Mouse (Mus musculus): ENCODE data around the gene Lrrn4. TPM values are rescaled to one million over a fixed set of nuclear protein-coding genes. Genes with fewer than 3 reads are reported as not detected.

Gene Lrrn4
- polyA plus RNA-seq, 1 experiment, result not detected

DNA sequence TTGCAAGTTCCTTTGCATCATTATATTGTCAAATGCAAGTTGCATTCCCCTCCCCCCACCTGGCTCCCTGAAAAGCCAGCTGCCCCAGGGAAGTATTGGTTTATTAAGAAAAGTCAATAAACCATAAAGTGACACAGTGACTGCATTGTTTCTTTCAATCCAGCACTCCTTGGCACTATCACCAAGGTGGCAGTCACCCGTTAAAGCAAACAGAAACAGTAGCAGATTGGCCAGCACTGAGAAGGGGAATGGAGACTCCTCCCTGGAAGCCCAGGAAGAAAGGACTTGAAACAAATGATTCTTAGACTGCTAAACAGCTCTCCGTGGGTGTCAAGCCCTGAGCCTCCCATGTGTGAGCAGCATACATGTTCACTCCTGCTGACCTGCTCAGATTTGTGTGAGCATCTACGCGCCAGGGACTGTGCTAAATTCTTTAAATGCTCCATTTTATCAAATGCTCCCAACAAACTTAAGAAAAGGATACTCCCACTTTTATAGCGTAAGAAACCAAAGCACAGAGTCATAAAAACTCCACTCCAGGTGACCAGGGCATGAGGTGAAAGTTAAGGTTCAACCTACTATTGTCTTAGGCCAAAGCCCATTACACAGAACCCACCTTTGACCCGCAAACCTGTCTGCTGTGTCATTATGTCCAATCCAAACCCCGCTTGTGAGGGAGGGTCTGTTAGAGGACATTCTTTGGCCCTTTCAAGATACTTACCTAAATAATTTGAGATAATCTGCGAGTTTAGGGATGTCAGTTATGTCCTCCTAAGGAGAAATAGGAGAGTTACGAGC, 41.6 kb upstream of the Lrrn4 start:
- Histone ChIP-seq H3K36me3 (ENCODE audit: control insufficient read depth, insufficient read depth) (no peaks in the 10 kb centered on the region), H3K4me3 (ENCODE audit: insufficient read depth, poor library complexity, severe bottlenecking) (no peak overlapping the region), H3ac (ENCODE audit: control insufficient read depth, insufficient read length, low read depth) (no peak overlapping the region), H3K27me3 (ENCODE audit: control insufficient read depth, insufficient read depth, insufficient read length) (no peaks in the 10 kb centered on the region), H3K79me2 (ENCODE audit: control insufficient read depth, insufficient read depth) (no peaks in the 10 kb centered on the region), H3K79me3 (ENCODE audit: low read depth) (no peaks in the 10 kb centered on the region)
- TF ChIP-seq MAX (IDR thresholded peaks at IDR 0.05), result no peak
- no peak for TF ChIP-seq USF1 (IDR thresholded peaks at IDR 0.05; ENCODE audit: low read depth)
- no peak for TF ChIP-seq MYOG (IDR thresholded peaks at IDR 0.05; ENCODE audit: control insufficient read depth, extremely low read depth, insufficient read length)
- TF ChIP-seq FOSL1 (IDR thresholded peaks at IDR 0.05; ENCODE audit: insufficient read depth, low read length, poor library complexity, severe bottlenecking), result no peak
- TF ChIP-seq CTCF (IDR thresholded peaks at IDR 0.05; ENCODE audit: control insufficient read depth, insufficient read depth, insufficient read length), result no peak
- no peak for TF ChIP-seq CEBPB (IDR thresholded peaks at IDR 0.05; ENCODE audit: low read depth)
- TF ChIP-seq MYOD1 (IDR thresholded peaks at IDR 0.05; ENCODE audit: control insufficient read depth, insufficient read length, low read depth), result no peak

- TF ChIP-seq MYOD1 (IDR thresholded peaks at IDR 0.05; ENCODE audit: control insufficient read depth, insufficient read length, low read depth) (no peak), CTCF (IDR thresholded peaks at IDR 0.05; ENCODE audit: control insufficient read depth, insufficient read depth, insufficient read length) (no peak), FOSL1 (IDR thresholded peaks at IDR 0.05; ENCODE audit: insufficient read depth, low read length, poor library complexity, severe bottlenecking) (no peak), USF1 (IDR thresholded peaks at IDR 0.05; ENCODE audit: low read depth) (no peak), MAX (IDR thresholded peaks at IDR 0.05) (no peak), CEBPB (IDR thresholded peaks at IDR 0.05; ENCODE audit: low read depth) (no peak), MYOG (IDR thresholded peaks at IDR 0.05; ENCODE audit: control insufficient read depth, extremely low read depth, insufficient read length) (no peak)
- H3K4me3 ChIP-seq (ENCODE audit: insufficient read depth, poor library complexity, severe bottlenecking), result no peak overlapping the region
- H3K79me3 ChIP-seq (ENCODE audit: low read depth), result no peaks in the 10 kb centered on the region
- H3K36me3 ChIP-seq (ENCODE audit: control insufficient read depth, insufficient read depth), result no peaks in the 10 kb centered on the region
- no peak overlapping the region for H3ac ChIP-seq (ENCODE audit: control insufficient read depth, insufficient read length, low read depth)
- peaks cover 4% of the 10 kb centered on the region for H3K27me3 ChIP-seq (ENCODE audit: control insufficient read depth, insufficient read depth, insufficient read length)
- H3K79me2 ChIP-seq (ENCODE audit: control insufficient read depth, insufficient read depth), result no peaks in the 10 kb centered on the region
Measured at GRCm38 (mm10) chr2:132914785-132915184, 34.1 kb upstream of the Lrrn4 start.

GRCm38 (mm10) chr2:132906763-132907162, 26.1 kb upstream of the Lrrn4 start:
- Histone ChIP-seq H3ac (ENCODE audit: control insufficient read depth, insufficient read length, low read depth) (no peak overlapping the region), H3K27me3 (ENCODE audit: control insufficient read depth, insufficient read depth, insufficient read length) (peaks cover 7% of the 10 kb centered on the region), H3K4me3 (ENCODE audit: insufficient read depth, poor library complexity, severe bottlenecking) (no peak overlapping the region), H3K79me3 (ENCODE audit: low read depth) (no peaks in the 10 kb centered on the region), H3K79me2 (ENCODE audit: control insufficient read depth, insufficient read depth) (no peaks in the 10 kb centered on the region), H3K36me3 (ENCODE audit: control insufficient read depth, insufficient read depth) (no peaks in the 10 kb centered on the region)
- TF ChIP-seq FOSL1 (IDR thresholded peaks at IDR 0.05; ENCODE audit: insufficient read depth, low read length, poor library complexity, severe bottlenecking) (no peak), CTCF (IDR thresholded peaks at IDR 0.05; ENCODE audit: control insufficient read depth, insufficient read depth, insufficient read length) (peak; percentile 41)

- Histone ChIP-seq H3K79me2 (ENCODE audit: control insufficient read depth, insufficient read depth) (no peaks in the 10 kb centered on the region), H3ac (ENCODE audit: control insufficient read depth, insufficient read length, low read depth) (no peak overlapping the region), H3K79me3 (ENCODE audit: low read depth) (no peaks in the 10 kb centered on the region), H3K36me3 (ENCODE audit: control insufficient read depth, insufficient read depth) (no peaks in the 10 kb centered on the region), H3K27me3 (ENCODE audit: control insufficient read depth, insufficient read depth, insufficient read length) (peaks cover 13% of the 10 kb centered on the region), H3K4me3 (ENCODE audit: insufficient read depth, poor library complexity, severe bottlenecking) (no peak overlapping the region)
- TF ChIP-seq USF1 (IDR thresholded peaks at IDR 0.05; ENCODE audit: low read depth) (no peak), CEBPB (IDR thresholded peaks at IDR 0.05; ENCODE audit: low read depth) (no peak), FOSL1 (IDR thresholded peaks at IDR 0.05; ENCODE audit: insufficient read depth, low read length, poor library complexity, severe bottlenecking) (no peak), MYOG (IDR thresholded peaks at IDR 0.05; ENCODE audit: control insufficient read depth, extremely low read depth, insufficient read length) (no peak), MYOD1 (IDR thresholded peaks at IDR 0.05; ENCODE audit: control insufficient read depth, insufficient read length, low read depth) (no peak), MAX (IDR thresholded peaks at IDR 0.05) (no peak), CTCF (IDR thresholded peaks at IDR 0.05; ENCODE audit: control insufficient read depth, insufficient read depth, insufficient read length) (no peak)
Measured at GRCm38 (mm10) chr2:132904961-132905360, 24.3 kb upstream of the Lrrn4 start.

DNA sequence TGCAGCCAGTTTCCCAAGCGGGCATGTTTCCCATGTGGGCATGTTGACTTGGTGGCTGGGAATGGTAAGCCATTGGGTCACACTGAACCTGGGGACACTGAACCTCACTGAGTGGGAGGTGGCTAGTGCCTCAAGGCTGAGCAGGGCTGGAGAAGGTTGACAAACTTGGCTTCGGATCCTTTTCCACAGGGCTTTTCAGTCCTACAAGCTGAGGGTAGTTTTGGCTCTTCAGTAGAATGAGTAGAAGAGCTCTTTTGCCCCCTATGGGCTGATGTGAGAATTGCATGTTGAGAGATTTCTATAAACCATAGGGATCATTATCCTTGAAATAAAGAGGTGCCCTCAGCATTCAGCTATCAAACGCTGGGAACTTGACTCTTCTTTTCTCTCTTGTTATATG, 22.8 kb upstream of the Lrrn4 start:
- Histone ChIP-seq H3K36me3 (ENCODE audit: control insufficient read depth, insufficient read depth) (no peaks in the 10 kb centered on the region), H3K4me3 (ENCODE audit: insufficient read depth, poor library complexity, severe bottlenecking) (no peak overlapping the region), H3K79me3 (ENCODE audit: low read depth) (no peaks in the 10 kb centered on the region), H3K27me3 (ENCODE audit: control insufficient read depth, insufficient read depth, insufficient read length) (peaks cover 8% of the 10 kb centered on the region), H3ac (ENCODE audit: control insufficient read depth, insufficient read length, low read depth) (no peak overlapping the region), H3K79me2 (ENCODE audit: control insufficient read depth, insufficient read depth) (no peaks in the 10 kb centered on the region)
- TF ChIP-seq CTCF (IDR thresholded peaks at IDR 0.05; ENCODE audit: control insufficient read depth, insufficient read depth, insufficient read length) (no peak), CEBPB (IDR thresholded peaks at IDR 0.05; ENCODE audit: low read depth) (no peak), FOSL1 (IDR thresholded peaks at IDR 0.05; ENCODE audit: insufficient read depth, low read length, poor library complexity, severe bottlenecking) (no peak), MYOD1 (IDR thresholded peaks at IDR 0.05; ENCODE audit: control insufficient read depth, insufficient read length, low read depth) (no peak), MAX (IDR thresholded peaks at IDR 0.05) (no peak), MYOG (IDR thresholded peaks at IDR 0.05; ENCODE audit: control insufficient read depth, extremely low read depth, insufficient read length) (no peak), USF1 (IDR thresholded peaks at IDR 0.05; ENCODE audit: low read depth) (no peak)

All from C2C12 (cell line).